ENCODE assay signal across 8 mouse cellular contexts in the genomic region with DNA sequence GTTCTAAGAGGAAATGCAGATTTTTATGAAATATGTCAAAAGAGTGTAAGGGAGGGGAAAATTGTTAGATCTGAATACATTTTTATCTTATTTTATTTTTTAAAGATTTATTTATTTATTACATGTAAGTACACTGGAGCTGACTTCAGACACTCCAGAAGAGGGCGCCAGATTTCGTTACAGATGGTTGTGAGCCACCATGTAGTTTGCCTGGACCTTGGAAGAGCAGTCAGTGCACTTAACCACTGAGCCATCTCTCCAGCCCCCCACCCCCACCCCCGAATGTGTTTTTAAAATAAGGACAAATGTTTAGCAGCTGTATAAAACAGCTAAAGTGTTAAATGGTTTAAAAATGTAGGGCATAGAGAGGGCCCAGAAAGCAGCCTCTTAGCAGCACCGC. TPM values are rescaled to one million over a fixed set of nuclear protein-coding genes. Genes with fewer than 3 reads are reported as not detected.
DNase-seq lines count a peak whose midpoint lies in the region; TF ChIP-seq lines count a peak whose summit lies in the region.
"Had no signal": no experiment of that assay in that cellular context is flagged by ENCODE, and none has a peak within 500 bp of the region (broad histone marks: within the 10 kb centered on the region; RNA-seq: fewer than 3 reads in every experiment).

No protein-coding gene starts in this region.

- peak; percentile 19 for DNase-seq in left cerebral cortex, adult 11 months (ENCODE audit: low spot score)
- DNase-seq in left cerebral cortex, adult 8-10 months (ENCODE audit: low spot score in 2 of 2), result no peak
- DNase-seq in ES-CJ7 (ENCODE audit: low read depth, low spot score), result peak; percentile 78
- DNase-seq in brain, embryonic 14.5 days (ENCODE audit: low read depth), result peak; percentile 47
- peak; percentile 76 for DNase-seq in heart, embryonic 10.5 days (ENCODE audit: low spot score)
- peak; percentile 51 for DNase-seq in left cerebral cortex, postnatal 4 days
- DNase-seq in spleen, postnatal 36 days (ENCODE audit: low spot score in 2 of 2), result peak; percentile 52 to 53

- no peaks in the 10 kb centered on the region for H3K9me3 ChIP-seq in heart, embryonic 10.5 days
- H3K9me3 ChIP-seq: embryonic facial prominence, embryonic 12.5 days had no signal

- peaks cover 7% of the 10 kb centered on the region for H3K27me3 ChIP-seq in heart, embryonic 10.5 days (ENCODE audit: insufficient read depth, poor library complexity, severe bottlenecking)

- 25% methylated on average over 4 of the region's 4 CpGs for WGBS in heart, embryonic 10.5 days

- H3K27ac ChIP-seq in heart, embryonic 10.5 days, result no peak overlapping the region
- H3K27ac ChIP-seq: embryonic facial prominence, embryonic 12.5 days had no signal

- intact Hi-C loops in left cerebral cortex, postnatal 4 days (cut with DNase I), result no loop called here

- H3K4me1 ChIP-seq in heart, embryonic 10.5 days, result no peaks in the 10 kb centered on the region
- H3K4me1 ChIP-seq: embryonic facial prominence, embryonic 12.5 days had no signal

- no peak overlapping the region for H3K4me3 ChIP-seq in heart, embryonic 10.5 days
- H3K4me3 ChIP-seq: embryonic facial prominence, embryonic 12.5 days had no signal

- TF ChIP-seq CTCF in brain, embryonic 14.5 days (IDR thresholded peaks at IDR 0.05; ENCODE audit: borderline replicate concordance, extremely low read depth, insufficient read depth, insufficient read length), result peak; percentile 23; the same call in 1 of the 2 replicates

- no peak for TF ChIP-seq POLR2A in brain, embryonic 14.5 days (IDR thresholded peaks at IDR 0.05; ENCODE audit: borderline replicate concordance, extremely low read depth, insufficient read depth, insufficient read length, poor library complexity, severe bottlenecking)

- no peaks in the 10 kb centered on the region for H3K36me3 ChIP-seq in heart, embryonic 10.5 days
- H3K36me3 ChIP-seq: embryonic facial prominence, embryonic 12.5 days had no signal

RNA-seq across cellular contexts. Expression of gene Zbtb24, which starts 15.6 kb away (rescaled TPM):
- total RNA-seq in left cerebral cortex, adult 8-10 months (2022), result 10 to 100 TPM; 18.1 to 22.1 (median 20.1) TPM
- polyA plus RNA-seq in brain, embryonic 14.5 days (2012; rRNA removed), result 23.0 and 23.1 TPM in 2 replicates
- polyA plus RNA-seq in heart, embryonic 10.5 days (2016; fragmentation: Nextera tagmentation; extraction: Ambion mirVana), result 13.8 and 13.9 TPM in 2 replicates
- total RNA-seq in left cerebral cortex, postnatal 4 days (2021), result 10 to 100 TPM; 19.2 to 20.5 TPM

RNA-seq across cellular contexts. Expression of gene Mical1, which starts 41.5 kb away (rescaled TPM):
- 10 to 100 TPM; 18.1 to 23.4 (median 21.1) TPM for total RNA-seq in left cerebral cortex, adult 8-10 months (2022)
- 34.2 and 44.8 TPM in 2 replicates for polyA plus RNA-seq in brain, embryonic 14.5 days (2012; rRNA removed)
- polyA plus RNA-seq in heart, embryonic 10.5 days (2016; fragmentation: Nextera tagmentation; extraction: Ambion mirVana), result 46.5 and 48.8 TPM in 2 replicates
- 10 to 100 TPM; 75.8 to 82.1 TPM for total RNA-seq in left cerebral cortex, postnatal 4 days (2021)

RNA-seq across cellular contexts. Expression of gene Smpd2, which starts 55.5 kb away (rescaled TPM):
- 10 to 100 TPM; 12.8 to 19.8 (median 15.3) TPM for total RNA-seq in left cerebral cortex, adult 8-10 months (2022)
- polyA plus RNA-seq in brain, embryonic 14.5 days (2012; rRNA removed), result 41.5 and 52.2 TPM in 2 replicates
- 51.8 and 52.7 TPM in 2 replicates for polyA plus RNA-seq in heart, embryonic 10.5 days (2016; fragmentation: Nextera tagmentation; extraction: Ambion mirVana)
- total RNA-seq in left cerebral cortex, postnatal 4 days (2021), result 10 to 100 TPM; 20.1 to 21.9 TPM

RNA-seq across cellular contexts. Expression of gene Ppil6, which starts 55.6 kb away (rescaled TPM):
- total RNA-seq in left cerebral cortex, adult 8-10 months (2022), result 1 to 10 TPM; 5.4 to 8.0 (median 6.6) TPM
- 2.0 and 2.1 TPM in 2 replicates for polyA plus RNA-seq in brain, embryonic 14.5 days (2012; rRNA removed)
- polyA plus RNA-seq in heart, embryonic 10.5 days (2016; fragmentation: Nextera tagmentation; extraction: Ambion mirVana), result 0.95 and 1.3 TPM in 2 replicates
- total RNA-seq in left cerebral cortex, postnatal 4 days (2021), result 1 to 10 TPM; 4.6 to 4.9 TPM

Comparison
In these comparisons a context has a peak if more than half of its experiments do, and no peak if none do; other contexts are left out.
1. DNase-seq: peak in left cerebral cortex, adult 11 months (single experiment), ES-CJ7 (single experiment), brain, embryonic 14.5 days (single experiment), heart, embryonic 10.5 days (single experiment), left cerebral cortex, postnatal 4 days (single experiment) and spleen, postnatal 36 days (2 of 2); none in left cerebral cortex, adult 8-10 months (0 of 2).